Mouse (Mus musculus) embryonic facial prominence, embryonic 13.5 days (tissue): ENCODE data around the gene Cacng7. TPM values are rescaled to one million over a fixed set of nuclear protein-coding genes. Genes with fewer than 3 reads are reported as not detected.
A peak's percentile ranks its signal among the peaks of the same experiment; 100 is the strongest.

ENCODE experiments used
- ATAC-seq: fragments of 200-750 bp; cut with Nextera tagmentation; 2 replicates; pipeline ENCODE4 v1.8.0; 2017; ENCODE audit warnings: low read depth; ENCODE audit not compliant: insufficient number of reproducible peaks, insufficient read depth, low FRiP score, low TSS enrichment
- H3K27ac ChIP-seq: fragments of 300-500 bp; sonication (generic); 2 replicates; pipeline ENCODE4 v1.5.1; 2015; ENCODE audit warnings: moderate library complexity, mild to moderate bottlenecking, inconsistent platforms
- H3K27me3 ChIP-seq: fragments of 300-500 bp; sonication (generic); 2 replicates; pipeline ENCODE4 v1.6.1; 2015; ENCODE audit warnings: mild to moderate bottlenecking, inconsistent platforms
- H3K36me3 ChIP-seq: fragments of 300-500 bp; sonication (generic); 2 replicates; pipeline ENCODE4 v1.6.1; 2015; ENCODE audit warnings: mild to moderate bottlenecking, inconsistent platforms
- H3K4me1 ChIP-seq: fragments of 300-500 bp; sonication (generic); 2 replicates; pipeline ENCODE4 v1.6.1; 2015; ENCODE audit warnings: inconsistent platforms
- H3K4me2 ChIP-seq: fragments of 300-500 bp; sonication (generic); 2 replicates; pipeline ENCODE4 v1.6.1; 2015; ENCODE audit warnings: moderate library complexity, mild to moderate bottlenecking, inconsistent platforms
- H3K4me3 ChIP-seq: fragments of 300-500 bp; sonication (generic); 2 replicates; pipeline ENCODE4 v1.5.1; 2015; ENCODE audit warnings: mild to moderate bottlenecking, inconsistent platforms
- H3K9ac ChIP-seq: fragments of 300-500 bp; sonication (generic); 2 replicates; pipeline ENCODE4 v1.6.1; 2015; ENCODE audit warnings: mild to moderate bottlenecking, inconsistent platforms
- H3K9me3 ChIP-seq: fragments of 300-500 bp; sonication (generic); 2 replicates; pipeline ENCODE4 v1.6.1; 2016; ENCODE audit warnings: inconsistent platforms
- WGBS: fragments of 180-500 bp; shearing (Covaris S2); methylation state at CpG from one replicate; pipeline ENCODE4 v1.1.7; 2015; ENCODE audit warnings: mixed read lengths; 5-methylcytosine and 5-hydroxymethylcytosine counted together
- polyA plus RNA-seq: library from polyadenylated mRNA; unstranded; fragments of >200 nt; fragmentation: Nextera tagmentation; extraction: Ambion mirVana; gene quantifications from 2 replicates; pipeline ENCODE4 v1.2.1, GENCODE M21; 2015

Cacng7 gene
- polyA plus RNA-seq, 1 experiment from 2014 or later = 3.3 TPM

DNA sequence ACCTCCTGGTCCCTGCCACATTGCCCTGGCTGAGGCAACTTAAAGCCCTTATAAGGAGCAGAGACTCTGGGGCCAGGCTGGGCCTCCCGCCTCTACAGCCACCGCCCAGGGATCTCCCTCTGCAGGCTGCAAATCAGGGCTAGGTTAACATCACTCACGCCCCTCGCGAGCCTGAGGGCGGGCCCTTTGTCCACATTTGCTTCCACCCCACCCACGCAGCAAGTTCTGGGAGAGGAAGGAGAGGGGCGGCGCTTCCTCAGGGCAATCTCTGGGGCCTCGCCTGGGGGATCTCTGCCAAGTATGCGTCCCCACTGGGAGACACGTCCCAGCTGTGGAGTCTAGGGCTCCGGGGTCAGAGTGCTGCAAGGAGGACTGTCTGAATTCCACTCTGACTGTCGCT lies 40.0 kb upstream of the Cacng7 start:
- H3K4me3 ChIP-seq = peak overlapping the region; percentile 43
- peak overlapping the region; percentile 75 for H3K4me2 ChIP-seq
- H3K27me3 ChIP-seq = no peaks in the 10 kb centered on the region
- no peaks in the 10 kb centered on the region for H3K9me3 ChIP-seq
- peak overlapping the region; percentile 66 for H3K27ac ChIP-seq
- peak overlapping the region; percentile 73 for H3K9ac ChIP-seq
- H3K36me3 ChIP-seq = peaks cover 25% of the 10 kb centered on the region
- 2% methylated on average over 14 of the region's 14 CpGs for WGBS
- H3K4me1 ChIP-seq = peaks cover 45% of the 10 kb centered on the region
- peak; percentile 45; the same call in 1 of the 2 replicates for ATAC-seq

DNA sequence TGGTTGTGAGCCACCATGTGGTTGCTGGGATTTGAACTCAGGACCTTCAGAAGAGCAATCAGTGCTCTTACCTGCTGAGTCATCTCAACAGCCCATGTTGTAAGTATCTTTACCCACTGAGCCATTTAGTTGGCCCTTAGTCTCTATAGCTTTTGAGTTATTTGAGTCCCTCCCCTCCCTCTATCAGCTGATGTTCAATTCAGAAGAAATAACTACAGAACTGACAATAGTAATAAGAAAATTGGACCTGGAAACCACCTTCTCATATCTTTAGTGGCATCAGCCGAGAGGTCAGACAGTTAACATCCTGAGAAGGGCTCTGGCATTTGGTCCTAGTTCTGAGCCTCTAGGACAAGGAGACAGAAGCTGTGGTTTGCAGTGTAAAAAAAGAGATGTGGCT lies 38.0 kb upstream of the Cacng7 start:
- peaks cover 37% of the 10 kb centered on the region for H3K36me3 ChIP-seq
- ATAC-seq = no peak
- H3K4me3 ChIP-seq = no peak overlapping the region
- H3K27ac ChIP-seq = no peak overlapping the region
- 90% methylated on average over 1 of the region's 1 CpGs for WGBS
- no peak overlapping the region for H3K4me2 ChIP-seq
- no peak overlapping the region for H3K9ac ChIP-seq
- H3K9me3 ChIP-seq = no peaks in the 10 kb centered on the region
- peaks cover 38% of the 10 kb centered on the region for H3K4me1 ChIP-seq
- H3K27me3 ChIP-seq = 0 out of 2 replicates have a peak, but pooled peaks cover 1% of the 10 kb centered on the region

DNA sequence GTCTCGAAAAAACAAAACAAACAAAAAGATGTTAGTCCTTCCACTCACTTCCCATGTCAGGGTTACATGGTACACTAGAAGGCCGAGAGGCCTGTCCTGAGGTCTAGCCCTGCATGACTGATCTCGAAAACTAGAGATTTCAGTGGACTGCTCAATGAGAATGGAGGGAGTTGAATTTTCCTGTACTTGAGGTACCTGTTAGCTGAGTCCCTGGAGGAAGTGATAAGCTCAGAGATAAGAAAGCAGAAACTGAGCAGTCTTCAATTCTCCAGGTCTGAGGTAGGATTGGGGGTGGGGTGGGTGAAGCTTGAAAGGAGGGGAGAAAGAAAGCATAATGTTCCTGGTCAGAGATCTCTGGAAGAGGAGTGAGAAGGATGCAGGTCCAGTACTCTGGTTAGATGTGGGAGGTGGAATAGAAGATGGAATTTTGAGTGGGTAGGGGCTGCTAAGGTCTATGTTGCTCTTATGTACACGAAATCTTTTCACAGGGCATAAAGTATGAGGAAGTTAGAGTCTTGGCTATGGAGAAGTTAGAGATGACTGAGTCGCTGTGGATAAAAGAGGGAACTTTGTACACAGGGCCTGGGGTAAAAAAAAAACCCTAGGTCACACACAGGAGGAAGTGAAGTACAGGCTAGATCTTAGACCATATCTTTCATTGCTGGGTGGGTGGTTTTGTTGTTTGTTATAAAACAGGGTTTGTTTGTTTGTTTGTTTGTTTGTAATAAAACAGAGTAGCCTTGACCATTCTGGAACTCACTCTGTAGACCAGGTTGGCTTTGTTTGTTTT lies 37.2 kb upstream of the Cacng7 start:
- Histone ChIP-seq H3K4me2 (no peak overlapping the region), H3K9ac (no peak overlapping the region), H3K36me3 (peaks cover 39% of the 10 kb centered on the region), H3K4me3 (no peak overlapping the region), H3K9me3 (no peaks in the 10 kb centered on the region), H3K27ac (no peak overlapping the region), H3K27me3 (peaks cover 8% of the 10 kb centered on the region; the same call in 1 of the 2 replicates), H3K4me1 (peaks cover 31% of the 10 kb centered on the region)
- WGBS = 90% methylated on average over 5 of the region's 5 CpGs
- ATAC-seq = no peak

DNA sequence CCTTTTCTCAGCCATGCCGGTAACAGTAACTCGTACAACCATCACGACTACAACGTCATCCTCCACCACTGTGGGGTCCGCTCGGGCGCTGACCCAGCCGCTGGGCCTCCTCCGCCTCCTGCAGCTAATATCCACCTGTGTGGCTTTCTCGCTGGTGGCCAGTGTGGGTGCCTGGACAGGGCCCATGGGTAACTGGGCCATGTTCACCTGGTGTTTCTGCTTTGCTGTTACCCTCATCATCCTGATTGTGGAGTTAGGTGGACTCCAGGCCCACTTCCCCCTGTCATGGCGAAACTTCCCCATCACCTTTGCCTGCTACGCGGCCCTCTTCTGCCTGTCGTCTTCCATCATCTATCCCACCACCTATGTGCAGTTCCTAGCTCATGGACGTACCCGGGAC lies 36.0 kb upstream of the Cacng7 start:
- WGBS = 96% methylated on average over 16 of the region's 16 CpGs
- no peak overlapping the region for H3K9ac ChIP-seq
- H3K36me3 ChIP-seq = peaks cover 39% of the 10 kb centered on the region

DNA sequence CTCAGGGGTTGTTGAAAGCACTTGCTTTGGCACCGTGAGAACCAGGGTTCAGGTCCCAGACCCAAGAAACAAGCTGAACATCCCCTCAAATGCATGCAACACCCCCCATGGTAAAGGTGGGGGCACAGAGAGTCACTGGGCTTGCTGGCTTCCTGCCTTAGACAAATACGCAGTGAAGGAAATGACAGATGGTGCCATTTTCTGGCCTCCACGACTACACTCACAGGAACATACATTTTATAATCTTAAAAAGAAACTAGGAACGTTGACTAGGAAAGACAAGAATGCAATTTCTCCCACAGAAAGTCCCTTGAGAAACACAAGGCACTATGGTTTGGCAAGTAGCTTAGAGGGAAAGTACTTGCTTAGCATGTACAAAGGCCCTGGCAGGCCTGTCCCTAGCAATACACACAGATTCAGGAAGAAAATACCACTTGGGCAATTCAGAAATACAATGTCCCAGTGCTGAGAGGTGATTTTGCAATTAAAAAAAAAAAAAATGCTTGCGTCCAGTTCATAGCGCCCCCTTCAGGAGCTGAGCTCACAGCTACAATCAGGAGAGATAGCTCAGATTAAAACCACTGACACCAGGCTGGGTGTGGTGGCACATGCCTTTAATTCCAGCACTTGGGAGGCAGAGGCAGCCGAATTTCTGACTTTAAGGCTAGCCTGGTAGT lies 32.7 kb upstream of the Cacng7 start:
- no peak overlapping the region for H3K9ac ChIP-seq
- H3K27me3 ChIP-seq = peaks cover 54% of the 10 kb centered on the region
- H3K27ac ChIP-seq = no peak overlapping the region
- peaks cover 31% of the 10 kb centered on the region for H3K4me1 ChIP-seq
- ATAC-seq = no peak
- H3K4me3 ChIP-seq = no peak overlapping the region
- H3K36me3 ChIP-seq = peaks cover 28% of the 10 kb centered on the region
- no peak overlapping the region for H3K4me2 ChIP-seq
- H3K9me3 ChIP-seq = no peaks in the 10 kb centered on the region
- 55% methylated on average over 7 of the region's 7 CpGs for WGBS

More for the DNA sequence above, 36.0 kb upstream of the Cacng7 start:
- Histone ChIP-seq H3K9me3 (no peaks in the 10 kb centered on the region), H3K4me2 (no peak overlapping the region), H3K4me1 (peaks cover 22% of the 10 kb centered on the region), H3K27me3 (peaks cover 20% of the 10 kb centered on the region), H3K27ac (no peak overlapping the region), H3K4me3 (no peak overlapping the region)
- no peak for ATAC-seq

DNA sequence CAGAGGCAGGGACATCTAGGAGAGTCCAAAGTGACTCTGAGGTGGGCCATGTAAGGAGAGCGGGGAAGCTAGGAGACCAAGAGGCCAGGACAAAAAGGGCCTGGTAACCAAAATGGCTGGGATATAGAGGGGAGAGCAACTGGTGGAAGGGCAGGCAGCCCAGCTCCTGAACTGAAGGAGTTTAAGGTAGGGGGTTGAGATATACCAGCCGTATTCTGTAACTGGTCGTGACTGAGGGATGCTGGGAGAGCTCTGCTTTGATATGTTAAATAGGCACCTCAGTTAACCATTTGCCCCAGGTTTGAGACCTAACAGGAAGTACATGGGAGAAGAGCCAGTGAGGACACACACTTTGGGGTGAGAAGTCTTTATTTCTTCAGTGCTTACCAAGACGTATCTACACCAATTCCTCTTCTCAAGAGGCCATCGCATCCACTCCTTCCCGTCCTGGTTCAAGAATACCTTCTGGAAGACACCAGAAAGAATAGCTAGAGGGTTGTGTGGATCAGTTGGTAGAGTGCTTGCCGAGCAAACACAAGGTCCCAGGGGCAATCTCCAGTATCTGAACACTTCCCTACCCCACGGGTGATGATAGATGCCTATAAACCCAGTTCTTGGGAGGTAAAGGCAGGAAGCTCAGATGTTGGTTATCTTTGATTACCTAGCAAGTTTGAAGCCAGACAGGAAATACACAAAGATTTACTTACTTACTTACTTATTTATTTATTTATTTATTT lies 31.7 kb upstream of the Cacng7 start:
- peaks cover 63% of the 10 kb centered on the region for H3K27me3 ChIP-seq
- H3K9ac ChIP-seq = no peak overlapping the region
- H3K36me3 ChIP-seq = peaks cover 27% of the 10 kb centered on the region
- no peak overlapping the region for H3K4me3 ChIP-seq
- no peaks in the 10 kb centered on the region for H3K9me3 ChIP-seq
- H3K4me2 ChIP-seq = no peak overlapping the region
- WGBS = 71% methylated on average over 8 of the region's 8 CpGs
- no peak overlapping the region for H3K27ac ChIP-seq
- peaks cover 31% of the 10 kb centered on the region for H3K4me1 ChIP-seq
- no peak for ATAC-seq

DNA sequence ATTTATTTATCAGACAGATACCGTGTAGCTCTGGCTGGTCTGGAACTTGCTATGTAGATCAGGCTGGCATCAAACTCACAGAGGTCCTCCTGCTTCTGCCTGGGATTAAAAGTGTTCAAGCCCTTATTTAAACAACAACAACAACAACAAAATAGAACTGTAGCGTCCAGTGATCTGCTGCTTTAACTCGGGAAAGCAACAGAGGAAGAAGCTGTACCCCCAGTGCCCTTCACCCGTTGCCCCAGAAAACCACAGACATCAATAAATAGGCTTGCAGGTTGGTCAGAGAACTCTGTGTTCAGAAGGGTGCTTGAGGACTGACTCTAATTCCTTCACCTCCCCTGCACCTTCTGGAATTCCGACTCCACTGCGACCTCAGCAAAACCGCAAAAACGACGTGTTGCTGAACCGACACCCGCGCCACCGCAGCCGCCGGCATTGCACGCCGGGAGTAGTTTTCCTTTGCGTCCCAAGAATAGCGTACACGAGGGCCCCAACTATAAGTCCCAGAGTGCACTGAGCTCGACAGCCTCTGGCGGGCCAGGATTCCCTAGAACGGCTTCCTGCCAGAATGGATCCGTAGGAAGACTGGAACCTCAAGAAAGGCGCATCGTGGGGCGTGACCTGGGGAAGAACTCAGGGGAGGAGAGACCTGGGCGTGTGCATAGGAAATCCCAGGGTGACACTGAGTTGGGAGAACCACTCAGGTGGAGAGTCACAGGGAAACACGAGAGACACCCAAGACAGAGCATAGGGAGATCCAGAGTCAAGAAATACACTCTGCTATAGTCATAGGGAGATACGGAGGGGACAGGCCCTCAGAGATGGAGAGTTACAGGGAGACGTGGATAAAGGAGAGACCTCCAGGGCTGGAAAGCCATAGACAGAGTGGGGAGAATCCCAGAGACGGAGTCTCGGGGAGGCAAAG lies 30.9 kb upstream of the Cacng7 start:
- Histone ChIP-seq H3K36me3 (peaks cover 23% of the 10 kb centered on the region), H3K9me3 (no peaks in the 10 kb centered on the region), H3K9ac (peak overlapping the region; percentile 59), H3K27me3 (peaks cover 69% of the 10 kb centered on the region), H3K4me2 (peak overlapping the region; percentile 60), H3K4me3 (peak overlapping the region; percentile 36), H3K4me1 (peaks cover 31% of the 10 kb centered on the region), H3K27ac (no peak overlapping the region)
- no peak for ATAC-seq
- 6% methylated on average over 33 of the region's 33 CpGs for WGBS

DNA sequence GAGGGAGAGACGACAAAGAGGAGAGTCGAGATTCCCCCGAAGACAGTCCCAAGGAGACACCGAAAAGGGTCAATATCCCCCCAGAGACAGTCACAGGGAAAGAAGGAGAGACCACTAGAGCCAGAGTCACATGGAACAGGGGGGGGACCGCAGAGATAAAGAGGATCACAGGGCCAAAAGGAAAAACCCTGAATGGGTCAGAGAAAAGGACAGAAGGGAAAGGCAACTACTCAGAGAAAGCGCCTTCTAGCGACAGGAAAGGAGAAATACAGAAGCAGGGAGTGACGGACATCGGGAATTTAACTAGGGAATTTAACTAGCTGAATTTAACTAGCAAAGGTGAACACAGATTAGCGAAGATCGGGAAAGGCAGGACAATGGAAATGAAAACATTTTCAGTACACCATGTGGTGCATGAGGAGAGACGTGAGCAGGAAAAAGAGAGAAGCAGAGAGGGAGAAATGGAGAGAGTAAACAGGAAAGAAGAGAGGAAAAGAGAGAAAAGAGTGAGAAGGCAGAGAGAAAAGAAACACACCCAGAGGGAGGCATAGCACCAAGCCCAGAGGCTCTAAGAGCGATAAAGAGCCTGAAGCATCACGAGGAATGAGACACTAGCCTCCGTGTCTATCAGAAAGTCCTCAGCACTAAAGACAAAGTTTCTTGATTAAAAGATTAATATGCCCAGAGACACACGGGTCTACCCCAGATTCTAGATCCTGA lies 30.0 kb upstream of the Cacng7 start:
- Histone ChIP-seq H3K36me3 (peaks cover 14% of the 10 kb centered on the region), H3K9me3 (no peaks in the 10 kb centered on the region), H3K4me2 (peak overlapping the region; percentile 60), H3K27ac (no peak overlapping the region), H3K4me3 (peak overlapping the region; percentile 36), H3K9ac (peak overlapping the region; percentile 59; the same call in 1 of the 2 replicates), H3K4me1 (peaks cover 31% of the 10 kb centered on the region), H3K27me3 (peaks cover 74% of the 10 kb centered on the region)
- WGBS = 2% methylated on average over 16 of the region's 16 CpGs
- ATAC-seq = no peak

DNA sequence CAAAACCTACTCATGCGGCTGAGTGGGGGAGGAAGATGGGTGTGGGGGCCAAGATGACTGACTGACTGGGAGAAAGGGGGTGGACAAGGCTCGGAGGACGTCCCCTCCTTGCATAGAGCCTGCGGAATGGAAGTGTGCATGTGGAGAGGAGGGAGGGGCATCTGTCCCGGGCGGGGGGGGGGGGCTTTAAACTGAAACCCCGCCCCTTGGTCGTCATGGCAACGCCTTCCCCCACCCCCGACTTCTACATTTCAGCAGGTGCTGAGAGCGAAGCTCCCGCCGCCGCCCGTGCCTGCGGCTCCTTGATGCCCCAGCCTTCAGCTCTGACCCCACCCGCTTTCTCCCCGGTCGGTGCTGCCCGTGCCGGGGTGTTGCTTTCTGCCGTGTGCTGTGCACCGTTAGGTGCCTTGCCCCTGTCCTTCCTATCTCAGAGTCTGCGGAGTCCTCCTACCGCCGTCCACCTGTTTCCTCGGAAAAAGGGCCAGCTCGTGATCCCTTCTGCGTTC lies 29.4 kb upstream of the Cacng7 start:
- Histone ChIP-seq H3K9ac (0 out of 2 replicates have a peak overlapping the region, but pooled peaks have one; percentile 40), H3K27ac (no peak overlapping the region), H3K9me3 (no peaks in the 10 kb centered on the region), H3K4me2 (peak overlapping the region; percentile 60), H3K4me3 (peak overlapping the region; percentile 36), H3K36me3 (peaks cover 8% of the 10 kb centered on the region), H3K27me3 (peaks cover 75% of the 10 kb centered on the region), H3K4me1 (peaks cover 31% of the 10 kb centered on the region)
- ATAC-seq = peak; percentile 61; the same call in 1 of the 2 replicates
- WGBS = 2% methylated on average over 23 of the region's 29 CpGs

DNA sequence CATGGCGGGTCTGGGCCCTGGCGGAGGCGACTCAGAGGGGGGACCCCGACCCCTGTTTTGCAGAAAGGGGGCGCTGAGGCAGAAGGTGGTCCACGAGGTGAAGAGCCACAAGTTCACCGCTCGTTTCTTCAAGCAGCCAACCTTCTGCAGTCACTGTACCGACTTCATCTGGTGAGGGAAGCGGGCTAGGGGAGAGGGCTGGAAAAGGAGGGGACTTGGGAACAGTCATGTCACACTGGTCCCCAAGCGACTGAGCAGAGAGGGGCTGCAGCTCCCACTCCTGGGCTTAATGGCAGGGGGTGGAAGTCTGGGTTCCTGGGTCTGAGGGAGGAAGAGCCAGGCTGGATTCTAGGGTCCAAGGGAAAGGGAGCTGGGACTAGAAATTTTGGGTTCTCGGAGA lies 29.0 kb upstream of the Cacng7 start:
- 2% methylated on average over 12 of the region's 12 CpGs for WGBS
- Histone ChIP-seq H3K4me1 (peaks cover 31% of the 10 kb centered on the region), H3K27ac (no peak overlapping the region), H3K9me3 (no peaks in the 10 kb centered on the region), H3K36me3 (peaks cover 5% of the 10 kb centered on the region; the same call in 1 of the 2 replicates), H3K27me3 (peaks cover 75% of the 10 kb centered on the region), H3K4me2 (peak overlapping the region; percentile 60), H3K9ac (0 out of 2 replicates have a peak overlapping the region, but pooled peaks have one; percentile 40), H3K4me3 (peak overlapping the region; percentile 36)
- no peak for ATAC-seq
